Mouse (Mus musculus) hindbrain, postnatal 0 days (tissue): ENCODE results near the gene H2al1n. TPM values are rescaled to one million over a fixed set of nuclear protein-coding genes. Genes with fewer than 3 reads are reported as not detected.
"Not testable (repeated sequence)": the region's sequence is repeated elsewhere in the genome, so short reads cannot be mapped to it uniquely, and the experiment has no call there.

Experiments
- ATAC-seq: fragments of 200-750 bp; cut with Nextera tagmentation; 2 replicates; pipeline ENCODE4 v1.8.0; 2017; ENCODE audit warnings: mild to moderate bottlenecking, moderate TSS enrichment, moderate library complexity
- DNase-seq: peaks from one replicate; pipeline ENCODE4 v3.0.0-alpha.2; 2015; ENCODE audit warnings: low spot score
- H3K27ac ChIP-seq: fragments of 300-500 bp; sonication (generic); 2 replicates; pipeline ENCODE4 v1.5.1; 2014; ENCODE audit warnings: mild to moderate bottlenecking
- H3K27me3 ChIP-seq: fragments of 300-500 bp; sonication (generic); 2 replicates; pipeline ENCODE4 v1.6.1; 2014; ENCODE audit warnings: low read length, mixed read lengths; ENCODE audit not compliant: insufficient read depth
- H3K36me3 ChIP-seq: fragments of 300-500 bp; sonication (generic); 2 replicates; pipeline ENCODE4 v1.6.1; 2014; ENCODE audit warnings: low read length, mixed read lengths; ENCODE audit not compliant: insufficient read depth
- H3K4me1 ChIP-seq: fragments of 300-500 bp; sonication (generic); 2 replicates; pipeline ENCODE4 v1.6.1; 2014; ENCODE audit warnings: antibody characterized with exemption, low read length, mixed read lengths; ENCODE audit not compliant: insufficient read depth
- H3K4me2 ChIP-seq: fragments of 300-500 bp; sonication (generic); 2 replicates; pipeline ENCODE4 v1.6.1; 2014; ENCODE audit warnings: low read depth, mild to moderate bottlenecking, low read length, moderate library complexity, mixed read lengths
- H3K4me3 ChIP-seq: fragments of 300-500 bp; sonication (generic); 2 replicates; pipeline ENCODE4 v1.5.1; 2014; ENCODE audit warnings: low read length
- H3K9ac ChIP-seq: fragments of 300-500 bp; sonication (generic); replicated peaks from 2 replicates; pipeline ENCODE4 v1.6.1; 2014; ENCODE audit warnings: mild to moderate bottlenecking, low read length, moderate library complexity, mixed read lengths
- H3K9me3 ChIP-seq: fragments of 300-500 bp; sonication (generic); 2 replicates; pipeline ENCODE4 v1.6.1; 2016; ENCODE audit warnings: low read length, mixed read lengths
- CTCF ChIP-seq: IDR thresholded peaks from 2 replicates; pipeline ENCODE4 v1.5.1; 2016; ENCODE audit warnings: antibody characterized with exemption, control low read depth, low read depth
- WGBS: fragments of 180-500 bp; shearing (Covaris S2); extraction: QIAGEN DNeasy Blood & Tissue Kit; methylation state at CpG from one replicate; pipeline ENCODE4 v1.1.7; 2014; 5-methylcytosine and 5-hydroxymethylcytosine counted together
- polyA plus RNA-seq: library from polyadenylated mRNA; unstranded; fragments of >200 nt; fragmentation: Nextera tagmentation; extraction: Ambion mirVana; gene quantifications from 2 replicates; pipeline ENCODE4 v1.2.1, GENCODE M21; 2015
- total RNA-seq: library from RNA; depleted of rRNA; stranded (reverse); fragments of >200 nt; gene quantifications from 2 replicates; pipeline ENCODE4 v1.2.3, GENCODE M21; 2014; rRNA removed

The H2al1n gene
- total RNA-seq = not detected in 2 replicates
- polyA plus RNA-seq = not detected in 2 replicates

GRCm38 (mm10) chrX:14210848-14211247 lies at the start of gene H2al1n:
Gene H2al1n (plus strand): TSS chrX:14211148.
- WGBS = 86% methylated on average over 3 of the region's 3 CpGs
- not testable (repeated sequence) for DNase-seq, H3K27me3 ChIP-seq, H3K4me1 ChIP-seq, H3K4me2 ChIP-seq, ATAC-seq, H3K27ac ChIP-seq, H3K4me3 ChIP-seq, H3K9me3 ChIP-seq, H3K9ac ChIP-seq, H3K36me3 ChIP-seq

GRCm38 (mm10) chrX:14199284-14199683 lies 11.7 kb upstream of the H2al1n start:
- Histone ChIP-seq H3K9ac (no peak overlapping the region), H3K36me3 (no peaks in the 10 kb centered on the region), H3K4me1 (no peaks in the 10 kb centered on the region), H3K27ac (no peak overlapping the region), H3K9me3 (no peaks in the 10 kb centered on the region), H3K27me3 (no peaks in the 10 kb centered on the region), H3K4me3 (no peak overlapping the region), H3K4me2 (no peak overlapping the region)
- ATAC-seq (no peak), DNase-seq (no peak)
- 64% methylated on average over 4 of the region's 4 CpGs for WGBS
- no peak for TF ChIP-seq CTCF

DNA sequence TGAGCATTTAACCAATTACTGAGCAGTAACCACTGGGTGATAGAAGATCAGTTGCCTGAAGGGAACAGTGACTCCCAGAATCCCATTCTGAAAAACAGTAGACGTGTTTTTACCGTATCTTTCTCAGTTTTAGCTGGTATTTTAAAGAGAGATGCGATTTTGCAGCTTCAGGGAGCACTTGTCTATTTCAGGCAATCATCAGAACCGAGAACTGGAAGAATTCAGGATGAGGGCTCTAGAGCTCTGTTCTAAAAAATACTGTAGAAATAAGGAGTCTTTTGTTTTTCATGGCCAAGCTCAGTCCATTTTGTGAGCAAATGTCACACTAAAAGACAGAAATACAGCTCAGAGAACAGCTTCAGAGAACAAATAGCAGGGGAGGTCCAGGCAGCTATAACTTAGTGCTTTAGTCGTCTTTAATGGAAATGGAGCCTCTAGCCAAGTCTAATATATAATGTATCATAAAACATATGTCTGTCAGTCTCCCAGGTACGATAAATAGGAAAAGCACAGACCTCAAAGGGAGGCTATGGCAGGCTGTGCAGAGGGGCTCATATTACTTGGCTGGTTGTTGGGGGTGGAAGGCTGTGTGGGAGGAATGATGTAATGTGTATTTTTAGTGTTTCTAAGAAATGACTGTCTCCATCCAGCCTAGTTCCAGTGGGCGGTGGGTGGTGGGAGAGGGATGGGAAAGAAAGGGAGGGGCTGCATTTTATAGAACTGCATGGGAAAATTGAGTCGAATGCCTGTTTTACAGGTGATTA lies 4.7 kb upstream of the H2al1n start:
- no peak overlapping the region for H3K9ac ChIP-seq
- H3K4me3 ChIP-seq = no peak overlapping the region
- H3K9me3 ChIP-seq = no peaks in the 10 kb centered on the region
- no peaks in the 10 kb centered on the region for H3K27me3 ChIP-seq
- 57% methylated on average over 8 of the region's 8 CpGs for WGBS
- no peak overlapping the region for H3K27ac ChIP-seq
- no peak overlapping the region for H3K4me2 ChIP-seq
- no peaks in the 10 kb centered on the region for H3K36me3 ChIP-seq
- DNase-seq (no peak), ATAC-seq (no peak; the same call in 1 of the 2 replicates)
- H3K4me1 ChIP-seq = no peaks in the 10 kb centered on the region
- no peak for TF ChIP-seq CTCF

DNA sequence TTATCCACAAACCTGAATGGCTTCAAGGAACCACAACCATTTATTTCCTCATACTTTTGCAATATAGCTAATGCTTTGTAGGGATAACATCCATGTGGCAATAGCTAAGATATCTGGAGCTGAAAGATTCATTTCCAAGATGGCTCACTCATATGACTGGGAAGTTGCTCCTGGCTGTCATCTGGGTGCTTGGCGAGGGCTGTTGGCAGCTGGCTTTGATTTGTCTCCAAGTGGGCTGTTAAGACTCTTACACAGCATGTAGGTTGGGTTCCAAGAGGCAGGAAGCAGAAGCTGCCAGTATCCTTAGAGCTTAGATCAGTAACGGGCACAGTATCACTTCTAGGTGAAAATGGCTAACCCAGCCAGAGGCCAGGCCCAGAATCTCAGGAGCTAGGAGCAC lies 18.3 kb downstream of the H2al1n start:
- Histone ChIP-seq H3K9ac (no peak overlapping the region), H3K27me3 (no peaks in the 10 kb centered on the region), H3K4me2 (no peak overlapping the region), H3K27ac (no peak overlapping the region), H3K36me3 (no peaks in the 10 kb centered on the region), H3K9me3 (no peaks in the 10 kb centered on the region), H3K4me3 (no peak overlapping the region), H3K4me1 (no peaks in the 10 kb centered on the region)
- no peak for ATAC-seq
- no peak for DNase-seq
- WGBS = 56% methylated on average over 2 of the region's 2 CpGs
- no peak for TF ChIP-seq CTCF

- Histone ChIP-seq H3K36me3 (no peaks in the 10 kb centered on the region), H3K9ac (no peak overlapping the region), H3K4me2 (no peak overlapping the region), H3K4me1 (no peaks in the 10 kb centered on the region), H3K27ac (no peak overlapping the region), H3K27me3 (no peaks in the 10 kb centered on the region), H3K9me3 (no peaks in the 10 kb centered on the region), H3K4me3 (no peak overlapping the region)
- WGBS = 49% methylated on average over 3 of the region's 3 CpGs
- TF ChIP-seq CTCF = no peak
- DNase-seq (no peak), ATAC-seq (no peak)
Observed at GRCm38 (mm10) chrX:14259597-14260239, 48.8 kb downstream of the H2al1n start.
